Mouse (Mus musculus): ENCODE data around the gene Necab2. TPM values are rescaled to one million over a fixed set of nuclear protein-coding genes. Genes with fewer than 3 reads are reported as not detected.

Gene Necab2
- polyA plus RNA-seq, 1 experiment = 14.8 TPM

DNA sequence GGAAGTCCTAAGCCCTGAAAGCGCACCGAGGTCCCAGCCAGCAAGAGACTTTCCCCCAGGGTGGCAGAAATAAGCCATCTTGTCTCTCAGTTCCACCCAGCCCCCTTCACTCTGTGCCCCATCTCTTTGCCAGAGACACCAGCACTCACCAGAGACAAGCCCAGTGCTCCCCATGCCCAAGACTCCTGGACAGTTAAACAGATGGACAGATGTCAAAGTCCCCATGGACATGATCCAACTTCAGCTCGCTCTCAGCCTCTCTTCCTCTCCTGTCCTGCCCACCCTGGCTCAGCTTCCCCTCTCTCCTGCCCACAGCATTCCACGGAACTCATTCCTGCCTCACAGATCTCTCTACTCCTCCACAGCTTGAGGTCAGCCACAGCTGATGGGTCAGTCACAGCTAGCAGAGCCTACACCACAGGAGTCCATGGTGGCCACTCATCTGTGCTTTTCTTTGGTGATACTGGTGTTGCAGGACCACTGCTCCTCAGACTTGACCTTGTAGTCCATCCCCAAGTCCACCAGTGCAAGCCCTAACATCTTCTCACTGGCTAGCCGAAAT, 17.7 kb upstream of the Necab2 start:
- TF ChIP-seq POLR2A (IDR thresholded peaks at IDR 0.05; ENCODE audit: control insufficient read depth, low read depth, low read length) (no peak), CTCF (IDR thresholded peaks at IDR 0.05; ENCODE audit: control insufficient read depth, insufficient read depth, insufficient replicate concordance, low read depth, low read length) (no peak)

DNA sequence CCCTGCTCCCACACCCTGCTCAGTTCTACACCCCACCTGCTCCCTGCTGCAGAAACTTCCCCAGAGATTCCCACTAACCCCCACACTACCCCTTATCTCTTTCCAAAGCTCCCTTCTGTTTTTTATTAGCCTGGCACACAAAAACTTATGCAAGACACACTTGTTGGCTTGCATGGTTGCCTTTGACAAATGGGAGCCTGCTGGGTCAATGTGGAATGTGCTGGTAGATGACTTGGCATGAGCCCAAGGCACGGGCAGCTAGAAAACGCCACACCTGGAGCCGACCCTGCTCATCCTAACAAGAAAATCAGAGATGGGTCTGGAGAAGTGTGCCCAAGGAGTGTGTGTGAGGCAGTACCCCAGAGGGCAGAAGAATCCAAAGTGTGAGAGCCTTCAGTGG, 17.0 kb upstream of the Necab2 start:
- TF ChIP-seq CTCF (IDR thresholded peaks at IDR 0.05; ENCODE audit: control insufficient read depth, insufficient read depth, insufficient replicate concordance, low read depth, low read length) (no peak), POLR2A (IDR thresholded peaks at IDR 0.05; ENCODE audit: control insufficient read depth, low read depth, low read length) (no peak)
- Histone ChIP-seq H3K4me1 (ENCODE audit: control insufficient read depth, insufficient read depth, low read length) (peaks cover 8% of the 10 kb centered on the region), H3K27me3 (ENCODE audit: control insufficient read depth, insufficient read depth, low read length) (no peaks in the 10 kb centered on the region), H3K4me3 (ENCODE audit: control insufficient read depth, low read depth, low read length) (no peak overlapping the region), H3K36me3 (ENCODE audit: control insufficient read depth, insufficient read depth, low read length) (no peaks in the 10 kb centered on the region), H3K27ac (ENCODE audit: control insufficient read depth, insufficient read depth, low read depth, low read length) (no peak overlapping the region)

More for the DNA sequence above, 17.7 kb upstream of the Necab2 start:
- H3K4me3 ChIP-seq (ENCODE audit: control insufficient read depth, low read depth, low read length) = no peak overlapping the region
- peaks cover 8% of the 10 kb centered on the region for H3K4me1 ChIP-seq (ENCODE audit: control insufficient read depth, insufficient read depth, low read length)
- no peaks in the 10 kb centered on the region for H3K27me3 ChIP-seq (ENCODE audit: control insufficient read depth, insufficient read depth, low read length)
- H3K27ac ChIP-seq (ENCODE audit: control insufficient read depth, insufficient read depth, low read depth, low read length) = no peak overlapping the region
- H3K36me3 ChIP-seq (ENCODE audit: control insufficient read depth, insufficient read depth, low read length) = no peaks in the 10 kb centered on the region

DNA sequence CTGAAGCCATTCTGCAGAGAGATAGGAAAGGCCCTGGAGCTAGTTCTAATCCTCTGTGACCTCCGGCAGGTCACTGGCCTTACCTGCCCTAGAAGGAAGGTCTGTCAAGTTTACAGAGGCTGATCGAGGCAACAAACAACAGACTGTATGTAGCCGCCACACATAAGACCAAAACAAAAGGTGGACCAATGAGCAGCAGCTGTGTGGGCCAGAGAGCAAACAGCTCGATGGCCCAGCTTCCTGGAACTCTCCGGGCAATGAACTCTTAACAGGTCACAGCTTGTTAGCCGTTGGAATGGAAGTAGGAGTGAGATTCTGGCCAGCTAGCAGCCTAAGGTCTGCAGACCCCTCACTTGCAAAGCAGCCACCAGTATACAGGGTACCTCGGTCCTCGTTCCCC, 16.3 kb upstream of the Necab2 start:
- no peaks in the 10 kb centered on the region for H3K36me3 ChIP-seq (ENCODE audit: control insufficient read depth, insufficient read depth, low read length)
- no peak overlapping the region for H3K27ac ChIP-seq (ENCODE audit: control insufficient read depth, insufficient read depth, low read depth, low read length)
- H3K4me3 ChIP-seq (ENCODE audit: control insufficient read depth, low read depth, low read length) = no peak overlapping the region
- no peaks in the 10 kb centered on the region for H3K27me3 ChIP-seq (ENCODE audit: control insufficient read depth, insufficient read depth, low read length)
- peaks cover 5% of the 10 kb centered on the region; the same call in 1 of the 2 replicates for H3K4me1 ChIP-seq (ENCODE audit: control insufficient read depth, insufficient read depth, low read length)
- TF ChIP-seq CTCF (IDR thresholded peaks at IDR 0.05; ENCODE audit: control insufficient read depth, insufficient read depth, insufficient replicate concordance, low read depth, low read length) (no peak), POLR2A (IDR thresholded peaks at IDR 0.05; ENCODE audit: control insufficient read depth, low read depth, low read length) (no peak)

DNA sequence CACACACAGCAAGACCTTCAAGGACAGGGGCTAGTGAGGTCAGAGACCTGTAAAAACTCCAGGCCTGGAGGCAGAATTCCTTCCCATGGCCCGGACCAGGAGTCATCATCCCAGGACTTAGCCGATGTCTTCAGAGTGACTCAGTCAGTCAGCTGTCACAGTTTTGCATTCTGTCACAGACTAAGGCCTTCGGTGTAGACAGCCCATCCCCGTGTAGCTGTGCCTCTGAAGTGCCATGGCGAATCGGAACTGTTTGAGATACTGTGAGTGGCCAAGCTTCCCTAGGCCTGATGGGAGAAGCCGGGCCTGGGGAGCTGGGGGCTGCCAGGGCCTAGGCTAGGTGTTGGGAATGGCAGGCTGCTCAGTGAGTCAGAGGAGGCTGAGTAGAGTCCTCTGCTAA, 15.8 kb upstream of the Necab2 start:
- no peaks in the 10 kb centered on the region for H3K27me3 ChIP-seq (ENCODE audit: control insufficient read depth, insufficient read depth, low read length)
- no peak overlapping the region for H3K4me3 ChIP-seq (ENCODE audit: control insufficient read depth, low read depth, low read length)
- H3K27ac ChIP-seq (ENCODE audit: control insufficient read depth, insufficient read depth, low read depth, low read length) = no peak overlapping the region
- no peaks in the 10 kb centered on the region for H3K36me3 ChIP-seq (ENCODE audit: control insufficient read depth, insufficient read depth, low read length)
- no peak for TF ChIP-seq CTCF (IDR thresholded peaks at IDR 0.05; ENCODE audit: control insufficient read depth, insufficient read depth, insufficient replicate concordance, low read depth, low read length)
- no peak for TF ChIP-seq POLR2A (IDR thresholded peaks at IDR 0.05; ENCODE audit: control insufficient read depth, low read depth, low read length)
- H3K4me1 ChIP-seq (ENCODE audit: control insufficient read depth, insufficient read depth, low read length) = peaks cover 2% of the 10 kb centered on the region; the same call in 1 of the 2 replicates

DNA sequence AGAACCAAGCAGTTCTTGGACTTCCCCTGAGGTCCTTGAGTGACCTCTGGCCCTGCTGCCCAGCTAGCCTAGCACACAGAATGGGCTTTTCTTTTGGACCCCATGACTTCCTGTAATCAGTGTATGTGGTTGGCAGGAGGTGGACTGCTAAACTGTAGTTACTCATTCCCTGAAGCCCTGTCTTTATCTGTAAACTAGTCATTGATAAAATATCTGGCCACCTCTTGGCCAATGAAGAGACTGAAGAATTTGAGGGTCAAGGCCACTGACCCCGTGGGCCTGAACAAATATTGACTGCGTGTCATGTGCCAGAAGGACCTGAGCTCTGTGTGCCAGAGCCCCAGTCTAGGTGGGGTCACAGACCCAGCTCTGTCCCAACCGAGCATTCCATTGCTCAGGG, 14.1 kb upstream of the Necab2 start:
- Histone ChIP-seq H3K27ac (ENCODE audit: control insufficient read depth, insufficient read depth, low read depth, low read length) (no peak overlapping the region), H3K36me3 (ENCODE audit: control insufficient read depth, insufficient read depth, low read length) (no peaks in the 10 kb centered on the region), H3K4me3 (ENCODE audit: control insufficient read depth, low read depth, low read length) (no peak overlapping the region), H3K27me3 (ENCODE audit: control insufficient read depth, insufficient read depth, low read length) (no peaks in the 10 kb centered on the region), H3K4me1 (ENCODE audit: control insufficient read depth, insufficient read depth, low read length) (peaks cover 3% of the 10 kb centered on the region; the same call in 1 of the 2 replicates)
- no peak for TF ChIP-seq POLR2A (IDR thresholded peaks at IDR 0.05; ENCODE audit: control insufficient read depth, low read depth, low read length)

DNA sequence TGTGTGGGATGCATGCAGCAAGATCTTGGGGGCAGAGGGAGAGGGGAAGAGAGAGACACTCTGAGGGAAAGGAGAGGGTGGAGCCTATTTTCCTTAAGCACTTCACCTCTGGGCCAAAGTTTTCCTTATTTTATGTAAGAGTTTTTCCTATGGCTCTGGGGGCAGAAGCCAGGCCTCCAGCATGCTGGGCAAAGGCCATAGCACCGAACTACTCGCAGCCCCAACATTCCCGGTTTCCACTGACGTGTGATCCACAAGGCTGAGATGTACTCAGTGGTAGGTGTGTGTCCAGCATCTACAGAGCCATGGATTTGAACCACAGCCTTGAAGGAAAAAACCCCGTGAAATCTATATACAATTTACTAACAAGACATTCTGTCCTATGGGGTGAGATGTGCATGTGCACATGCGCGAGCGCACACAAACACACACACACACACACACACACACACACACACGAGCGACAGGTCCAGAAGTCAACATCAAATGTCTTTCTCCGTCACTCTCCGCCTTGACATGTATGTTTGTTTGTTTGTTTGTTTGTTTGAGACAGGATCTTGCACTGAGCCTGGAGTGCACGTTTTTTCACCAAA, 12.8 kb upstream of the Necab2 start, which contains the start of gene Osgin1:
Gene Osgin1, plus strand, starts transcription at position 543 of the 593 bp plus-strand sequence.
- TF ChIP-seq CTCF (IDR thresholded peaks at IDR 0.05; ENCODE audit: control insufficient read depth, insufficient read depth, insufficient replicate concordance, low read depth, low read length) = no peak
- no peak for TF ChIP-seq POLR2A (IDR thresholded peaks at IDR 0.05; ENCODE audit: control insufficient read depth, low read depth, low read length)
- H3K27me3 ChIP-seq (ENCODE audit: control insufficient read depth, insufficient read depth, low read length) = no peaks in the 10 kb centered on the region
- no peak within 1 kb of the TSS for H3K4me3 ChIP-seq (ENCODE audit: control insufficient read depth, low read depth, low read length)
- peaks cover 3% of the 10 kb centered on the region; the same call in 1 of the 2 replicates for H3K4me1 ChIP-seq (ENCODE audit: control insufficient read depth, insufficient read depth, low read length)
- no peaks in the 10 kb centered on the region for H3K36me3 ChIP-seq (ENCODE audit: control insufficient read depth, insufficient read depth, low read length)
- no peak within 1 kb of the TSS for H3K27ac ChIP-seq (ENCODE audit: control insufficient read depth, insufficient read depth, low read depth, low read length)

DNA sequence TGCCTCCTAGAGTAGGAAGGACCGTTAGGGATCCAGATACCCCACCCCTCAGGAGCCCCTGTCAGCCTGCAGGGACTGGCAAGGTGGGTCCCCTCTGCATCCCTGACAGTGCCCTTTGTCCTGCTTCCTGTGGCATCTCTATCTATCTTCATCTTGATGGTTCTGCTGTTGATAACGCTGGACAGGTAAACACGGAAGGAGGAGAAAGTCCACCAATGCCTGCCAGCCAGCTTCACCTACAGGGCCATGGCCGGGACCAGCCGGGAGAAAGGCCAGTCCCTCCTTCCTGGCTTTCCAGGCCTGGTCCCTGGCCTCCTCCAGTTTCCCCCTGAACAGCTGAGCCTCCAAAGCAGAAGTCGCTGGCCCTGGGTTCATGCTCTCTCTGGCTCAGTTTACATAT, 11.9 kb upstream of the Necab2 start:
- Histone ChIP-seq H3K4me3 (ENCODE audit: control insufficient read depth, low read depth, low read length) (no peak overlapping the region), H3K27me3 (ENCODE audit: control insufficient read depth, insufficient read depth, low read length) (no peaks in the 10 kb centered on the region), H3K36me3 (ENCODE audit: control insufficient read depth, insufficient read depth, low read length) (no peaks in the 10 kb centered on the region), H3K4me1 (ENCODE audit: control insufficient read depth, insufficient read depth, low read length) (peaks cover 3% of the 10 kb centered on the region), H3K27ac (ENCODE audit: control insufficient read depth, insufficient read depth, low read depth, low read length) (no peak overlapping the region)
- TF ChIP-seq POLR2A (IDR thresholded peaks at IDR 0.05; ENCODE audit: control insufficient read depth, low read depth, low read length) (no peak), CTCF (IDR thresholded peaks at IDR 0.05; ENCODE audit: control insufficient read depth, insufficient read depth, insufficient replicate concordance, low read depth, low read length) (no peak)
